Mouse (Mus musculus): ENCODE results near the gene Olfr597. TPM values are rescaled to one million over a fixed set of nuclear protein-coding genes. Genes with fewer than 3 reads are reported as not detected.

Olfr597 gene
- not detected in 2 replicates for polyA plus RNA-seq (2012; rRNA removed; ENCODE audit: low replicate concordance)

DNA sequence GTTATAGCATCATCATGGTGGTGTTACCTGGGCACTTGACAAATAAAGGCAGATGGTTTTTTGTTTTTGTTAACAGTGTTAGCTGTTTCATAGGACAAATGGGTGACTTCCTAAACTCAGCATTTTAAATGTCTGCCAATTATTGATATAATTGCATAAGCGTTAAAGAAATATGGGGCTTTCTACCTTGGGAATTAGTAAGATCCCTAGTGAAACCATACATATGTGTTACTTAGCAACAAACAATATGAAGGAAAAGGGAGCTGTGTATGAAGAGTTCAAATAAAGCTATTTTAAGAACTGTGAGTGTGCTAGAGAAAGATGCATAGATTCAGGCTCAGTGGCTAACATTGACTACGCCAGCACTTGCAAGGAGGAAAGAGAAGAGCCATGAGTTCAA, at the start of gene Olfr597:
Olfr597 (plus strand) TSS at position 301 of the 400 bp plus-strand sequence.

DNA sequence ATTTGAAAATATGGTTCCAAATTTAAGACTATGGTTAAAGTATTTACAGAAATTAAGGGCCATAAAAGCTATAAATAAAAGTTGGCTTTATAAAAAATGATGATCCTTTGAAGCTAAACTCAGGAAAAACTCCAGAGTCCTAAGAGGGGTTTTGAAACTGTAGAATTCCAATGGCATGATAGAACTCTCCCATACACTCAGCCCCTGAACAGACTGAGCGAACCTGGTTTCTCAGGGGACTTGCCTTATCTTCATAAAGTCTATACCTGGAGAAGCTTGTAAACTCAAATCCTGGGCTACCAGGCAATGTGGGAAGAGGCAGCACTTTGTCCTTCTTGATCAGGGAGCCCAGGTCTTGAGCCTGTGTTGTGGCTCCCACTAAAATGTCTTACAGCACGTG, 10.8 kb upstream of the Olfr597 start, which contains the start of gene Olfr596:
Olfr596 (plus strand) TSS at position 301 of the 400 bp plus-strand sequence.

DNA sequence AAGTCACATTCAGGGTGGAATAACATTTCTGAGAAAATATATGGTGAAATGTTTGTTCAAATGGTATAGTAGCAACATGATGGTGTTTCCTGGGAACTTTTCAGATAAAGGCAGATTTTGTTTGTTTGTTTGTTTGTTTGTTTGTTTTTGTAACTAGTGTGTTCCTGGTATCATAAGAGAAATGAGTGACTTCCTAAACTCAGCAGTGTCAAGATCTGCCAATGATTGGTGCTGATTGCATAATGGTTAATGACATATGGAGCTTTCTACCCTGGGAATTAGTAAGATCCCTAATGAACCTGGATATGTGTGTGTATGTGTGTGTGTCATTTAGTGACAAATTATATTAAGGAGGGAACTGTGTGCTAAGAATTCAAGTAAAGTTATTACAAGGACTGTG, 7.2 kb downstream of the Olfr597 start, which contains the start of gene Olfr598:
Olfr598 (plus strand) TSS at position 301 of the 400 bp plus-strand sequence.

DNA sequence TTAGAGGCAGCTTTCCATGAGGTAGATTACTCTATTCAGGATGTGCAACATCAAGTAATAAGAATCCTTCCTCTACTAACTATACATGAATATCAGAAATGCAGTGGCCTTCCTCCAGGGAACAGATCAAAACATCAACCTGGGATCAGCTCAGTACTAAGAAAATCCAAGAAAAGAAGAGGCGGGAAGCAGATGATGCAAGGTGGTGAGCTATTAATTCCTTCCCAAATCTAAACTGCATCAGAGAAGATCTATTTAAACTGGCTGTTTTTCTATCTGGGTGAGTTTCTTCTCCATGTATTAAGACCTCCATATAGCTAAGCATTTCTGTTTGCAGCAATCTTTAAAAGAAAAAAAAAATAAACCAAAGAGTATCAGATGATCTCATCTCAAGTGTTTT, 19.5 kb downstream of the Olfr597 start, which contains the start of gene Olfr599:
Olfr599 (plus strand) TSS at position 301 of the 400 bp plus-strand sequence.

DNA sequence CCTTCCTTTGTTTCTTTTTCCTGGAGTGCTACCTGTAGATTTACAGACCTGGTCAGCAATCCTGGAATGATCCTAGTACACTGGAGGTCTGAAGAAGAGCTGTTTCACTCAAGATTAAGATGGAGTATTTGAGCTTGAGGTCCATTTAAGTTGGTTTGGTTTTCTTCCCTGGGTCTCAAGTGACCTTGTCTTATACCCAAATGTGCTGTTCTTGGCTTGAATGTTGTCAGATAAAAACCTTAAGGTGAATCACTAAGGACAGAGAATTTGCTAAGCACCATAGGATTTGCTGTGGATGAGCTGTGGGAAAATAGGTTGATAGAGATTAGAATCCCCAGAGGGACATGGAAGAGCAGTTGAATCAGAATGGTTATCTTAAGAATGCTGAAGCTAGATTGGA, 33.5 kb downstream of the Olfr597 start, which contains the start of gene Olfr600:
Olfr600 (minus strand) TSS at position 101 of the 400 bp plus-strand sequence.

DNA sequence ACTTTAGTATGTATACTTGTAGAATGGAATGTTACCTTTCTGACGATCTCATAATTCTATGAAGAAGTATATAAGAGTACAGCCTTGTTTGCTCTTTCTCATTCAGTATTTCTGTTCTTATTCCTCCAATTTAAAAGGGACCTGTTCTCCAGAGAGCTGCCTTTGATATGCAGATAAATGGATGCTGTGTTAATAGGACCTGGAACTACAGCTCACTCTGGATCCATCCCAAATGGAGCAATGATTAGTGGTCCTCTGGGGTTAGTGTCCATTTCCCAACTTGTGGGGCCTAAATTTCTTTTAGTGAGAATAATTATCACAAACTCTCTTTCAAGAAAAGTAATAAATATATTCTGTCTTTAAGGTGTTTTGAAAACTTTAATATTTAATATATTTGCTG, 46.4 kb downstream of the Olfr597 start, which contains the start of gene Olfr601:
Olfr601 (minus strand) TSS at position 101 of the 400 bp plus-strand sequence.

Other genes starting within 250 kb of the Olfr597 start
- gene Olfr584, start 234.4 kb upstream of the Olfr597 start, polyA plus RNA-seq (2012; rRNA removed; ENCODE audit: low replicate concordance): not detected in 2 replicates
- not detected in 2 replicates for gene Olfr585, start 218.6 kb upstream of the Olfr597 start, polyA plus RNA-seq (2012; rRNA removed; ENCODE audit: low replicate concordance)
- not detected in 2 replicates for gene Olfr586, start 190.7 kb upstream of the Olfr597 start, polyA plus RNA-seq (2012; rRNA removed; ENCODE audit: low replicate concordance)
- gene Olfr588-ps1, start 175.4 kb upstream of the Olfr597 start, polyA plus RNA-seq (2012; rRNA removed; ENCODE audit: low replicate concordance): not detected in 2 replicates
- not detected in 2 replicates for gene Olfr589, start 160.0 kb upstream of the Olfr597 start, polyA plus RNA-seq (2012; rRNA removed; ENCODE audit: low replicate concordance)
- gene Olfr591, start 138.0 kb upstream of the Olfr597 start, polyA plus RNA-seq (2012; rRNA removed; ENCODE audit: low replicate concordance): not detected in 2 replicates
- gene Olfr592, start 131.5 kb upstream of the Olfr597 start, polyA plus RNA-seq (2012; rRNA removed; ENCODE audit: low replicate concordance): not detected in 2 replicates
- gene Olfr593, start 104.5 kb upstream of the Olfr597 start, polyA plus RNA-seq (2012; rRNA removed; ENCODE audit: low replicate concordance): not detected in 2 replicates
- not detected in 2 replicates for gene Olfr594, start 99.3 kb upstream of the Olfr597 start, polyA plus RNA-seq (2012; rRNA removed; ENCODE audit: low replicate concordance)
- gene Usp17ld, start 63.8 kb upstream of the Olfr597 start, polyA plus RNA-seq (2012; rRNA removed; ENCODE audit: low replicate concordance): not detected in 2 replicates
- not detected in 2 replicates for gene Olfr596, start 10.7 kb upstream of the Olfr597 start, polyA plus RNA-seq (2012; rRNA removed; ENCODE audit: low replicate concordance)
- not detected in 2 replicates for gene Olfr598, start 7.3 kb downstream of the Olfr597 start, polyA plus RNA-seq (2012; rRNA removed; ENCODE audit: low replicate concordance)
- gene Olfr599, start 19.6 kb downstream of the Olfr597 start, polyA plus RNA-seq (2012; rRNA removed; ENCODE audit: low replicate concordance): not detected in 2 replicates
- gene Olfr600, start 33.4 kb downstream of the Olfr597 start, polyA plus RNA-seq (2012; rRNA removed; ENCODE audit: low replicate concordance): not detected in 2 replicates
- gene Olfr601, start 46.3 kb downstream of the Olfr597 start, polyA plus RNA-seq (2012; rRNA removed; ENCODE audit: low replicate concordance): not detected in 2 replicates
- not detected in 2 replicates for gene Olfr603, start 69.9 kb downstream of the Olfr597 start, polyA plus RNA-seq (2012; rRNA removed; ENCODE audit: low replicate concordance)
- gene Usp17lc, start 98.8 kb downstream of the Olfr597 start, polyA plus RNA-seq (2012; rRNA removed; ENCODE audit: low replicate concordance): not detected in 2 replicates
- gene Olfr605, start 129.1 kb downstream of the Olfr597 start, polyA plus RNA-seq (2012; rRNA removed; ENCODE audit: low replicate concordance): not detected in 2 replicates
- not detected in 2 replicates for gene Olfr606, start 132.7 kb downstream of the Olfr597 start, polyA plus RNA-seq (2012; rRNA removed; ENCODE audit: low replicate concordance)
- gene Olfr607, start 147.8 kb downstream of the Olfr597 start, polyA plus RNA-seq (2012; rRNA removed; ENCODE audit: low replicate concordance): not detected in 2 replicates
- not detected in 2 replicates for gene Olfr608, start 153.6 kb downstream of the Olfr597 start, polyA plus RNA-seq (2012; rRNA removed; ENCODE audit: low replicate concordance)
- not detected in 2 replicates for gene Olfr609, start 181.7 kb downstream of the Olfr597 start, polyA plus RNA-seq (2012; rRNA removed; ENCODE audit: low replicate concordance)
- gene Olfr610, start 195.8 kb downstream of the Olfr597 start, polyA plus RNA-seq (2012; rRNA removed; ENCODE audit: low replicate concordance): not detected in 2 replicates
- not detected in 2 replicates for gene Olfr611, start 204.5 kb downstream of the Olfr597 start, polyA plus RNA-seq (2012; rRNA removed; ENCODE audit: low replicate concordance)
- not detected in 2 replicates for gene Olfr612, start 226.4 kb downstream of the Olfr597 start, polyA plus RNA-seq (2012; rRNA removed; ENCODE audit: low replicate concordance)
- not detected in 2 replicates for gene Olfr613, start 231.8 kb downstream of the Olfr597 start, polyA plus RNA-seq (2012; rRNA removed; ENCODE audit: low replicate concordance)
- gene Olfr615, start 239.8 kb downstream of the Olfr597 start, polyA plus RNA-seq (2012; rRNA removed; ENCODE audit: low replicate concordance): not detected in 2 replicates

Measured in subcutaneous adipose tissue, adult 2 months (tissue).